Mouse (Mus musculus) hindbrain, embryonic 11.5 days (tissue): ENCODE measurements around the gene Zbed3. TPM values are rescaled to one million over a fixed set of nuclear protein-coding genes. Genes with fewer than 3 reads are reported as not detected.

Source experiments
- ATAC-seq: fragments of 200-750 bp; cut with Nextera tagmentation; 2 replicates; pipeline ENCODE4 v1.8.0; 2017; ENCODE audit warnings: mild to moderate bottlenecking, moderate TSS enrichment, moderate library complexity; ENCODE audit not compliant: low FRiP score
- DNase-seq: peaks from one replicate; pipeline ENCODE4 v3.0.0-alpha.2; 2015; ENCODE audit warnings: low spot score
- H3K27ac ChIP-seq: fragments of 300-500 bp; sonication (generic); 2 replicates; pipeline ENCODE4 v1.5.1; 2014; ENCODE audit warnings: mild to moderate bottlenecking, low read depth, low read length
- H3K27me3 ChIP-seq: fragments of 300-500 bp; sonication (generic); 2 replicates; pipeline ENCODE4 v1.6.1; 2014; ENCODE audit warnings: mild to moderate bottlenecking, low read length, moderate library complexity, mixed read lengths; ENCODE audit not compliant: control insufficient read depth, insufficient read depth
- H3K36me3 ChIP-seq: fragments of 300-500 bp; sonication (generic); 2 replicates; pipeline ENCODE4 v1.6.1; 2014; ENCODE audit warnings: mild to moderate bottlenecking, low read length, moderate library complexity, mixed read lengths; ENCODE audit not compliant: control insufficient read depth, insufficient read depth
- H3K4me1 ChIP-seq: fragments of 300-500 bp; sonication (generic); replicated peaks from 2 replicates; pipeline ENCODE4 v1.6.1; 2014; ENCODE audit warnings: low read length, mixed read lengths; ENCODE audit not compliant: control insufficient read depth, insufficient read depth
- H3K4me2 ChIP-seq: fragments of 300-500 bp; sonication (generic); replicated peaks from 2 replicates; pipeline ENCODE4 v1.6.1; 2014; ENCODE audit warnings: mild to moderate bottlenecking, low read depth, low read length
- H3K4me3 ChIP-seq: fragments of 300-500 bp; sonication (generic); 2 replicates; pipeline ENCODE4 v1.5.1; 2014; ENCODE audit warnings: low read depth, low read length
- H3K9ac ChIP-seq: fragments of 300-500 bp; sonication (generic); 2 replicates; pipeline ENCODE4 v1.6.1; 2014; ENCODE audit warnings: low read depth, low read length
- H3K9me3 ChIP-seq: fragments of 300-500 bp; sonication (generic); 2 replicates; pipeline ENCODE4 v1.6.1; 2016; ENCODE audit warnings: low read length; ENCODE audit not compliant: control insufficient read depth
- WGBS: fragments of 180-500 bp; shearing (Covaris S2); extraction: QIAGEN DNeasy Blood & Tissue Kit; methylation state at CpG from one replicate; pipeline ENCODE4 v1.1.7; 2014; 5-methylcytosine and 5-hydroxymethylcytosine counted together
- polyA plus RNA-seq: library from polyadenylated mRNA; unstranded; fragments of >200 nt; fragmentation: Nextera tagmentation; extraction: Ambion mirVana; gene quantifications from 2 replicates; pipeline ENCODE4 v1.2.1, GENCODE M21; 2014

Zbed3 gene
- 50.8 and 53.8 TPM in 2 replicates for polyA plus RNA-seq

DNA sequence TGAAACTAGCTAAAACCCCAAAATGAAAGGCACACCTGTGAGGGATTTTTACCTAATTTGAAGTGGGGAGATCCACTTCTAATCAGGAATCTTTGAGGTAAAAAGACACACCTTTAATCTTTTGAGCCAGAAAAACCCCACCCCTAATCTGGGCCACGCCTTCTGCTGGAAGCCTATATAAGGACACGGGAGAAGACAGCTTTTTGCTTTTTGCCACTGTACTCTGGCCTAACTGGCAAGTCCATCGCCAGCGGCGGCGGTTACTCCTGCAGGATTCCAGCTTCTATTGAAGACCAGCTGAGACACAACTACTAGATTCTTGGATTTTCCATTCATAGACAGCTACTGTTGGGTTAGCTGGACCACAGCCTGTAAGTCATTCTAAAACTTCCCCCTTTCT is at the start of gene Zbed3:
Gene Zbed3 (plus strand): TSS at position 213 of the 400 bp plus-strand sequence.
- ATAC-seq (no peak), DNase-seq (no peak)
- Histone ChIP-seq H3K4me2 (peak within 1 kb of the TSS; percentile 83), H3K27ac (no peak within 1 kb of the TSS), H3K36me3 (no peaks in the 10 kb centered on the region), H3K9ac (peak within 1 kb of the TSS; percentile 96), H3K4me1 (0 out of 2 replicates have a peak, but pooled peaks cover 4% of the 10 kb centered on the region), H3K9me3 (no peaks in the 10 kb centered on the region), H3K27me3 (no peaks in the 10 kb centered on the region), H3K4me3 (peak within 1 kb of the TSS; percentile 74)
- WGBS = 93% methylated on average over 6 of the region's 6 CpGs

- no peaks in the 10 kb centered on the region for H3K27me3 ChIP-seq
- H3K36me3 ChIP-seq = no peaks in the 10 kb centered on the region
- H3K27ac ChIP-seq = no peak overlapping the region
- WGBS = 92% methylated on average over 4 of the region's 4 CpGs
- ATAC-seq (no peak), DNase-seq (no peak)
- H3K4me2 ChIP-seq = no peak overlapping the region
- H3K9me3 ChIP-seq = no peaks in the 10 kb centered on the region
- no peak overlapping the region for H3K4me3 ChIP-seq
- no peak overlapping the region for H3K9ac ChIP-seq
- H3K4me1 ChIP-seq = no peaks in the 10 kb centered on the region
Observed at GRCm38 (mm10) chr13:95278426-95279025, 44.9 kb upstream of the Zbed3 start.

DNA sequence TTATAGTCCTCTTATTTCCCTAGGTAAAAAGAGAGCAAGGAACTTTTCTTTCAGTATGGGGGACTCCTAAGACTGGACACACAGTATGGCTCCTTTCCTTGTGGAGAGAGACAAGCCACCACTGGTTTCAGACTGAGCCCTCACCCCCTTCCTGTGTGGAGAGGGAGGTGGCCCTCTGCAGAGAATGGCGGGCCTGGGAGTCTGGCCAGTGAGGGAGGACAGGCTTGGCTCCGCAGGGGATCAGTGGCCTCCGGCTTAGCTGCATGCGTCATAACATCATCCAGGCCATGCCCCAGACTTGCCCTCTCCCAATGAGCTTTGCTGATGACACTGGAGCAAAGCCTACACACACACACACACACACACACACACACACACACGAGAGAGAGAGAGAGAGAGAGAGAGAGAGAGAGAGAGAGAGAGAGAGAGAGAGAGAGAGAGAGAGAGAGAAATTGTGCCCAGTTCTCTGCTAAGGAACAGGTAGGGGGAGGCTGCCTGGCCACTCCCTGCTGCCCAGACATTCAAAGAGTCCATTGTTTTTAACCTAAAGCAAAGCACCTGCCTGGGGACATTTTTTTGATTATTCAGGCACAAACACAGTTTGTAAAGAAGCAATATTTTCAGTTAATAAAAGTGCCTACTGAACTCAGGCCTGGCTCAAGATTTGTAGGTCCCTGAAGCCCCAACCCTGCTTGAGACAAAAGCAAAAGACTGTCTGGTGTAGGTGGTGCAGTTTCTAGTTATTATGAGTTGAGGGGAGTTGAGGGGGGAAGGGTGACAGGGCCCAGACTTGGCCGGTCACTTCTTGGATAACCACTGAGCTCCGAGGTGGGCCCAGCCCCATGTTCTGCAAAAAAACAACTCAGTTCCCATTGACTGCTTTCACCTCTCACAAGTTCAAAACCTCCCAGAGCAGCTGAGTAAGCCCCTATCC is 41.4 kb upstream of the Zbed3 start:
- no peaks in the 10 kb centered on the region for H3K27me3 ChIP-seq
- H3K36me3 ChIP-seq = no peaks in the 10 kb centered on the region
- H3K4me3 ChIP-seq = no peak overlapping the region
- H3K9me3 ChIP-seq = no peaks in the 10 kb centered on the region
- H3K9ac ChIP-seq = no peak overlapping the region
- no peaks in the 10 kb centered on the region for H3K4me1 ChIP-seq
- no peak for ATAC-seq
- no peak for DNase-seq
- no peak overlapping the region for H3K4me2 ChIP-seq
- WGBS = 34% methylated on average over 6 of the region's 7 CpGs
- H3K27ac ChIP-seq = no peak overlapping the region

GRCm38 (mm10) chr13:95286989-95287388 is 36.4 kb upstream of the Zbed3 start:
- Histone ChIP-seq H3K9me3 (no peaks in the 10 kb centered on the region), H3K4me3 (no peak overlapping the region), H3K4me2 (no peak overlapping the region), H3K36me3 (no peaks in the 10 kb centered on the region), H3K4me1 (no peaks in the 10 kb centered on the region), H3K27me3 (no peaks in the 10 kb centered on the region), H3K9ac (no peak overlapping the region), H3K27ac (no peak overlapping the region)
- peak; percentile 77 for DNase-seq
- no peak for ATAC-seq
- WGBS = 17% methylated on average over 7 of the region's 7 CpGs

GRCm38 (mm10) chr13:95288027-95288426 is 35.4 kb upstream of the Zbed3 start:
- ATAC-seq (no peak), DNase-seq (no peak)
- no peak overlapping the region for H3K27ac ChIP-seq
- no peak overlapping the region for H3K4me2 ChIP-seq
- H3K9ac ChIP-seq = no peak overlapping the region
- H3K4me1 ChIP-seq = no peaks in the 10 kb centered on the region
- no peaks in the 10 kb centered on the region for H3K27me3 ChIP-seq
- no peaks in the 10 kb centered on the region for H3K9me3 ChIP-seq
- no peak overlapping the region for H3K4me3 ChIP-seq
- WGBS = 78% methylated on average over 7 of the region's 7 CpGs
- no peaks in the 10 kb centered on the region for H3K36me3 ChIP-seq

DNA sequence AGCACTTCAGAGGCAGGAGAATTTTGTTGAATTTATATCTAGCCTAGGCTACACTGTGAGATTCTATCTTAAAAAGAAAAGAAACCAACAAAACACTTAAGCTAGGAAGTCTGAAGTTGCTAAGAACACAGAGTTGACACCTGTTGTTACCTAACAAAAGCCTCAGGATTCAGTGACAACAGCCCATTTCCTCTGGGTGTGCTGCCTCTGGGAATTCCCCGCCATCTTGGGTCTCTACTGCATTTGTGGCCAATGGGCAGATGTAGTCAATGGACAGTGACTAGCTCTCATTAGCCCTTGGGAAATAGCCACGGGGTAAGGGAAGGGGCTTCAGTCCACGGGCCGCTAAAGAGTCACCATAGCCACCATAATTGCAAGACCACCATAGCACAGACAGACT is 31.4 kb upstream of the Zbed3 start:
- Histone ChIP-seq H3K27ac (no peak overlapping the region), H3K4me1 (no peaks in the 10 kb centered on the region), H3K4me3 (no peak overlapping the region), H3K4me2 (no peak overlapping the region), H3K36me3 (no peaks in the 10 kb centered on the region), H3K9me3 (no peaks in the 10 kb centered on the region), H3K9ac (no peak overlapping the region), H3K27me3 (no peaks in the 10 kb centered on the region)
- 57% methylated on average over 4 of the region's 4 CpGs for whole genome bisulfite sequencing
- DNase-seq = no peak
- ATAC-seq = no peak

DNA sequence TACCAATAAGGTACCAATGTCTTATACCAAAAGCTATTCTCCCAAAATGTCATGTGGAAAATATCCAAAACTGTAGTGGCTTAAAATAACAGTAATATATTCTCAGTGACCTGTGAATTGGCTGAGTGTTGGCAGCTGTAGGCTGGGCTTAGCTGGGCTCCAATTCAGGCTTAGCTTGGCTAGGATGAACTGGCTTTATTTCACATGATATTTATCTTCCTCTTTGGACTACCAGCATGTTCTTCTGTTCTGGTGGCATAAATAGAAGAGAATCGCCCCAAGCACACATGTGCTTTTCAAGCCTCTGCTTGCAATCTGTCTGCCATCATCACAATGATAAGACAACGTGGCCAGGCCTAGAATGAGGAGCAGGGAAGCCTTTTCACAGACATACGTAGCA is 23.5 kb upstream of the Zbed3 start:
- WGBS = 76% methylated on average over 3 of the region's 3 CpGs
- Histone ChIP-seq H3K9ac (no peak overlapping the region), H3K4me1 (no peaks in the 10 kb centered on the region)

GRCm38 (mm10) chr13:95306596-95306995 is 16.8 kb upstream of the Zbed3 start:
- WGBS = 65% methylated on average over 4 of the region's 4 CpGs
- Histone ChIP-seq H3K36me3 (no peaks in the 10 kb centered on the region), H3K4me3 (no peak overlapping the region), H3K27ac (no peak overlapping the region), H3K9ac (no peak overlapping the region), H3K4me2 (no peak overlapping the region), H3K27me3 (no peaks in the 10 kb centered on the region), H3K4me1 (no peaks in the 10 kb centered on the region), H3K9me3 (no peaks in the 10 kb centered on the region)
- no peak for ATAC-seq
- DNase-seq = no peak

More for the DNA sequence above, 23.5 kb upstream of the Zbed3 start:
- DNase-seq (no peak), ATAC-seq (no peak)
- no peak overlapping the region for H3K4me2 ChIP-seq
- H3K36me3 ChIP-seq = no peaks in the 10 kb centered on the region
- no peak overlapping the region for H3K4me3 ChIP-seq
- H3K27me3 ChIP-seq = no peaks in the 10 kb centered on the region
- H3K27ac ChIP-seq = no peak overlapping the region
- no peaks in the 10 kb centered on the region for H3K9me3 ChIP-seq
